Mouse (Mus musculus): ENCODE measurements around the gene Nrros.
"Not testable (repeated sequence)": the region's sequence is repeated elsewhere in the genome, so short reads cannot be mapped to it uniquely, and the experiment has no call there.

The Nrros gene

GRCm38 (mm10) chr16:32114968-32115695, 50.3 kb downstream of the Nrros start:
- peak; percentile 43 for DNase-seq (ENCODE audit: low spot score)

GRCm38 (mm10) chr16:32114406-32114805, 51.0 kb downstream of the Nrros start:
- DNase-seq (ENCODE audit: low spot score): no peak

DNA sequence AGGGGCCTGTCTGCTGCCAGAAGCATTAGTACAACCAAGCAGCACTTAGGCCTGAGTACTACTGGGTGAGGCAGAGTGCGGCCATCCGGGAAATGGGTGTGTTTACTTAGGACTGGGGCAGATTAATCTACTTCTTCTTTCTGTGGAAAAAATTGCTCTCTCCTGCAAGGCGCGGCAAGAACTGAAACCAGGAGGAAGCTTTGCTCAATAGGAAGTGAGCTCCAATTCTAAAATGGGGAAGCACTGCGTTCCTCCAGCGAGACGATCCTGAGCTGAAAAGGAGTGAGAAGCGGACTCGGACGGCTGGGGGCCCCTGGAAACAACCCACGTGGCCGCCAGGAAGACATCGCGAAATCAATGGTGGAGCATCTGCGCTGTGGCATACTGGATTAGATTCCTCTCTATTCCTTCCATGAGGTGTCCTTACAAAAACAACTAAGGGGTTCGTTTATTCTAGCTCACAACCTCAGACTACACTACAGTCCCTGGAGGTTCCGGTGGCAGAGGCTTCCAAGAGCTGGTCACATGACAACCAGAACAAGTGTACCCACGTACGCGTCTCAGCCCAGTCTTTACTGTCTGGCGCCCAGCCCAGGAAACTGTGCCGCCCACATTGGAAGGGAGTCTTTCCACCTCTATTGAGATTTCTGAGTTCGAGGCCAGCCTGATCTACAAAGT, 51.7 kb downstream of the Nrros start:
- no peak for DNase-seq (ENCODE audit: low spot score)

DNA sequence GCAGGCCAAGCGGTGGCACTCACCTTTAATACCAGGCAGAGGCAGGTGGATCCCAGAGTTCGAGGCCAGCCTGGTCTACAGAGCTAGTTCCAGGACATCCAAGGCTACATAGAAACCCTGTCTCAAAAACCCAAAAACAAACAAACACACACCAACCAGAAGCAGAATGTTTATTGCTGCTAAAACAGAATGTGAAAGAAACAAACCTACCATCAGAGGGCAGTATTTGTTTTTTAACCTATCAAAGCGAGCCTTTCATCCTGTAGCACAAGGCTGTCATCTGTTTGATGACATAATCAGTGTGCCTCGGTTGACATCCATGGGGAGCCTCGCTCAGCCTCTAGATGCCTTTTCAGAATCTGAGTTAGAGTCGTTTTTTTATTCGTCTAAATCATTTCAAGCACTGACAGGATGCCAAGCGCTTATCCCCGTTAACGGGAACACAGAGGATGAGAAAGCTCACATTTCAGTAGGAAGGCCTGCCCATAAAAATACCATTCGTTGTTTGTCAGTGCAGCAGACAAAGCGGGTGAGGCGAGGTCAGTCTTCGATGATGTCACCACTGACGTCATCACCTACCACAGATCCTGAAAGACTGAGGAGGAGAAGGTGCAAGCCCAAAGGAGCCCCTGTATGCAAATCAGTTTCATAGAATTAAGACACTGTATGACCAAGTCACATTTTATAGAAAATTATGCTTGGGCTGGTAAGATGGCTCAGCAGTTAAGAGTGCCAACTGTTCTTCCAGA, 54.3 kb downstream of the Nrros start:
- DNase-seq (ENCODE audit: low spot score): no peak

- DNase-seq (ENCODE audit: low spot score): no peak
These were observed 56.8 kb downstream of the Nrros start for GRCm38 (mm10) chr16:32108578-32108977.

- DNase-seq (ENCODE audit: low spot score): no peak
These were observed 57.2 kb downstream of the Nrros start for GRCm38 (mm10) chr16:32108170-32108569.

- DNase-seq (ENCODE audit: low spot score): no peak
These were observed 57.9 kb downstream of the Nrros start for GRCm38 (mm10) chr16:32107342-32108045.

DNA sequence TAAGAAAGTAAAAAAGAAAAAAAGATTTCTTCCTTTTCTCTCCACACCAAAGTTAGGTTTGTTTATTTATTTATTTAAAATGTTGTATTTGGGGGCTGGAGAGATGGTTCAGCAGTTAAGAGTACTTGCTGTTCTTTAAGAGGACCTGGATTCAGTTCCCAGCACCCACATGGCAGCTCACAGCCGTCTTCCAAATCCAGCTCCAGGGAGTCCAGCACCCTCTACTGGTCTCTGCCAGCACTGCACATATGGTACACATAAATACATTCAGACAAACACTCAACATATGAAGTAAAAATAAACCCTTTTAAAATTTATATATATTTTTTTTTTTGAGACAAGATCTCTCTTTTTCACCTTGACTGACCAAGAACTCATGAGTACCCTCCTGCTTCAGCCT, 59.7 kb downstream of the Nrros start:
- no peak for DNase-seq (ENCODE audit: low spot score)

- DNase-seq (ENCODE audit: low spot score): no peak
These were observed 63.1 kb downstream of the Nrros start for GRCm38 (mm10) chr16:32102295-32102694.

DNA sequence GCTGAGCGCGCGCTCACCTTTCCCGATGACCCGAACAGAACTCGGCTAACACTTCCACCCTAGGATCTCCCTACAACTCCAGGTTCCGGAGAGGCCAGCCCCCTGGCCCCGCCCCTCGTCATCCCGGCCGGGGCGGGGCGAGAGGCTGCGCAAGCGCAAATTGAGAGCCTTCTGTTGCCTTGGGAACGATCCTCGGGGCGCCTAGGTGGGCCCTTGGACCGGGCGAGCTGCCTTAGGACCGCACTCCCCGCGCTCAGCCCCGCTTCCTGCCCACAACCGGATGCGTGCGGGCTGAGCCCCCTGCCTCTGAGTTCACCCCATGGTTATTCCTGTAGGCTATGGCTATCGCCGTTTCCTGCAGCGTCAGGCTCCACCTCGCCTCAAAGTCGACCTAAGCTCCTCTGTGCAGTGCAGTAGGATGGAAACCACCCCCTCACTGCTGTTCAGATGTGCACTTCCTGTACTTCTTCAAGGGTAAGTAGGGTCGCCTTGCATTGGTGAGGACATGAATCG, 65.7 kb downstream of the Nrros start, which contains the start of the genes Pigx and Cep19:
TSS of gene Pigx (minus strand) at position 103 of the 513 bp plus-strand sequence.
TSS of gene Cep19 (plus strand) at position 163 of the 513 bp plus-strand sequence.
- peak; percentile 41 for DNase-seq (ENCODE audit: low spot score)

DNA sequence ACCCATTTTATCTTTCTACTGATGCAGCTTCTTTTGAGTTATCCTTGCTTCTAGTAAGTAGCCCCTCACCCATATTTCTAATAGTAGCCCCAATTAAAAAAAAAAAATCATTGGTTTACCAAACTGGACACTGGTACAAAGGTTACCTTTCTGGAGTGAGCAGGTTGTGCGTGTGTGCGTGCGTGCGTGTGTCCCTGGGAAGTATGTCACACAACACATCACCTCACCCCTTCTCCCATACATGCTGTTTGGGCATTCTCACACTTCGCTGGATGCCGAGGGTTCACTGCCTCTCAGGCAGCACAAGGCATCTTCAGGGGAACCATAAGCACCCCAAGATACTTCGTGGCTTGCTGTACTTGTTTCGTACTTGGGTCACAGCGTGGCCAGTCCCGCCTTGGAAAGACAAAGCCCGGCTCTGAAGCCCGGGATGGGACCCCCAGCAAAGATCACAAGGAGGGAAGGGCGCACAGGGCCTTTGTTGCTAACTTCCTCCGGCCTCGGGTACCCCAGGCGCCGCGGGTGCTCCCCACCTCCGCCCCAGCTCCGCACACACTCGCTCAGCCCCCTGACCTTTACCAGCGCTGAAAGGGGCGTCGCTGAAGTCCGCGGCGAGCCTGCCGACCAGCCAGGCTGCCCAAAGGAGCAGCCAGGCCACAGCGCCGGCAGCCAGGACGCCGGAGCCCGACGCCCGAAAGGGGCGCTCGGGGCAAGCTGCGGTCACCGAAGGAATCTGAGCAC, 66.3 kb downstream of the Nrros start:
- DNase-seq (ENCODE audit: low spot score): no peak

DNA sequence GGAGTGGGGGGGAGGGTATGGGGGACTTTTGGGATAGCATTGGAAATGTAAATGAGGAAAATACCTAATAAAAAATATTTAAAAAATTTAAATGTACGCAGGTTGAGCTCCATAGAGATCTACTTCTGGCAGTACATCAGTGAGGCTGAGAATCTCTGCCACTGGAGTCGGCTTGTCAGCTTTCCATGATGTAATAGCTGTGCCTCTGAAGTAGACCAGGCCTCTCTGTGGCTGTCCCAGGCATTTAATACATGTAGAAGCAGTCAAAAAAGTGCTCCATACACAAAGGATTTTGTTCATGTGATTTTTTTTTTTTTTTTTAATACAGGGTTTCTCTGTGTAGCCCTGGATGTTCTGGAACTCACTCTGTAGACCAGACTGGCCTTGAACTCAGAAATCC, 67.6 kb downstream of the Nrros start:
- DNase-seq (ENCODE audit: low spot score): not testable (repeated sequence)

Data from urinary bladder, postnatal 10 days (tissue).